Mouse (Mus musculus): ENCODE results near the gene Adgrg5. TPM values are rescaled to one million over a fixed set of nuclear protein-coding genes. Genes with fewer than 3 reads are reported as not detected.

Adgrg5 gene
- polyA plus RNA-seq, 1 experiment from 2014 or later, result 5.5 TPM

GRCm38 (mm10) chr8:94916960-94917324 lies 6.6 kb upstream of the Adgrg5 start:
- DNase-seq (ENCODE audit: low spot score), result no peak

GRCm38 (mm10) chr8:94917352-94917751 lies 6.1 kb upstream of the Adgrg5 start:
- peak; percentile 87 for DNase-seq (ENCODE audit: low spot score)

- no peak for DNase-seq (ENCODE audit: low spot score)
These were observed 5.5 kb upstream of the Adgrg5 start, which contains the start of gene Ccdc102a for GRCm38 (mm10) chr8:94917851-94918495. Gene Ccdc102a, minus strand, starts transcription at chr8:94918098.

GRCm38 (mm10) chr8:94919256-94919655 lies 4.2 kb upstream of the Adgrg5 start:
- peak; percentile 73 for DNase-seq (ENCODE audit: low spot score)

- no peak for DNase-seq (ENCODE audit: low spot score)
These were observed 1.3 kb upstream of the Adgrg5 start for GRCm38 (mm10) chr8:94922176-94922575.

GRCm38 (mm10) chr8:94922602-94923001 lies 892 bp upstream of the Adgrg5 start:
- DNase-seq (ENCODE audit: low spot score), result peak; percentile 34

GRCm38 (mm10) chr8:94928227-94928626 lies 4.7 kb downstream of the Adgrg5 start:
- DNase-seq (ENCODE audit: low spot score), result no peak

- DNase-seq (ENCODE audit: low spot score), result no peak
These were observed 10.4 kb downstream of the Adgrg5 start for GRCm38 (mm10) chr8:94933918-94934317.

- DNase-seq (ENCODE audit: low spot score), result no peak
These were observed 11.7 kb downstream of the Adgrg5 start for GRCm38 (mm10) chr8:94935172-94935571.

GRCm38 (mm10) chr8:94942566-94942965 lies 19.1 kb downstream of the Adgrg5 start:
- DNase-seq (ENCODE audit: low spot score), result peak; percentile 77

- DNase-seq (ENCODE audit: low spot score), result no peak
These were observed 21.7 kb downstream of the Adgrg5 start for GRCm38 (mm10) chr8:94945185-94945584.

GRCm38 (mm10) chr8:94948421-94948820 lies 24.9 kb downstream of the Adgrg5 start:
- no peak for DNase-seq (ENCODE audit: low spot score)

- no peak for DNase-seq (ENCODE audit: low spot score)
These were observed 25.5 kb downstream of the Adgrg5 start for GRCm38 (mm10) chr8:94949010-94949409.

- DNase-seq (ENCODE audit: low spot score), result peak; percentile 74
These were observed 26.6 kb downstream of the Adgrg5 start for GRCm38 (mm10) chr8:94950046-94950445.

GRCm38 (mm10) chr8:94950458-94950857 lies 27.0 kb downstream of the Adgrg5 start:
- DNase-seq (ENCODE audit: low spot score), result no peak

GRCm38 (mm10) chr8:94952086-94952485 lies 28.6 kb downstream of the Adgrg5 start:
- no peak for DNase-seq (ENCODE audit: low spot score)

GRCm38 (mm10) chr8:94953624-94954367 lies 30.3 kb downstream of the Adgrg5 start:
- DNase-seq (ENCODE audit: low spot score), result peak; percentile 35

GRCm38 (mm10) chr8:94954368-94954737 lies 30.9 kb downstream of the Adgrg5 start:
- no peak for DNase-seq (ENCODE audit: low spot score)

- DNase-seq (ENCODE audit: low spot score), result peak; percentile 73
These were observed 31.6 kb downstream of the Adgrg5 start for GRCm38 (mm10) chr8:94954921-94955758.

- DNase-seq (ENCODE audit: low spot score), result peak; percentile 58
These were observed 32.6 kb downstream of the Adgrg5 start for GRCm38 (mm10) chr8:94956078-94956574.

GRCm38 (mm10) chr8:94962201-94962600 lies 38.7 kb downstream of the Adgrg5 start:
- no peak for DNase-seq (ENCODE audit: low spot score)

- no peak for DNase-seq (ENCODE audit: low spot score)
These were observed 41.3 kb downstream of the Adgrg5 start for GRCm38 (mm10) chr8:94964828-94965227.

All from thymus, postnatal 0 days (tissue).